Mouse (Mus musculus) brain, embryonic 14.5 days (tissue): ENCODE results near the gene Baz2a.

Experiments
- CTCF ChIP-seq: fragments of 200-500 bp; IDR thresholded peaks from 2 replicates; pipeline ENCODE4 v1.5.1; 2012; ENCODE audit warnings: inconsistent platforms, mild to moderate bottlenecking, moderate library complexity, borderline replicate concordance; ENCODE audit not compliant: insufficient read depth, insufficient read length; ENCODE audit errors: extremely low read depth
- POLR2A ChIP-seq: fragments of 200-500 bp; IDR thresholded peaks from 2 replicates; pipeline ENCODE4 v1.6.1; 2012; ENCODE audit warnings: mild to moderate bottlenecking, inconsistent platforms, borderline replicate concordance; ENCODE audit not compliant: poor library complexity, insufficient read depth, insufficient read length, severe bottlenecking; ENCODE audit errors: extremely low read depth

DNA sequence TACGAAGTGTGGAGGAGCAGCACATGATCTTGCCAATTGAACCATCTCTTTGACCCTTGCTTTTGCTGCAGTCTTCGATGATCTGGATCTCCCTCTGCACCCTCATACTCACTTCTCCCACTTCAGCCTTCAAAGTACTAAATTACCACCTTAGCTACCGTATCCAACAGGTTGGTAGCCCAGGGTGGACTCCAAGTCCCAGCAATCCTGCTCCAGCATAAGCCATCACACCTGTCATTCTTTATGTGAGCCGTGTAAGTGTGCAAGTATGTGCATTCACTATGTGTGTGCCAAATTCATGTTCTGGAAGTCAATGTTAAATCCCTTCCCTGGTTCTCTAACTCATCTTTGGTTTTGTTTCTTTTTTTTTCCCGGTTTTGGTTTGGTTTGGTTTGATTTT lies 39.8 kb upstream of the Baz2a start:
- TF ChIP-seq POLR2A (no peak), CTCF (no peak)
